Comparison of ENCODE assay signal across 23 mouse cellular contexts in the genomic region with DNA sequence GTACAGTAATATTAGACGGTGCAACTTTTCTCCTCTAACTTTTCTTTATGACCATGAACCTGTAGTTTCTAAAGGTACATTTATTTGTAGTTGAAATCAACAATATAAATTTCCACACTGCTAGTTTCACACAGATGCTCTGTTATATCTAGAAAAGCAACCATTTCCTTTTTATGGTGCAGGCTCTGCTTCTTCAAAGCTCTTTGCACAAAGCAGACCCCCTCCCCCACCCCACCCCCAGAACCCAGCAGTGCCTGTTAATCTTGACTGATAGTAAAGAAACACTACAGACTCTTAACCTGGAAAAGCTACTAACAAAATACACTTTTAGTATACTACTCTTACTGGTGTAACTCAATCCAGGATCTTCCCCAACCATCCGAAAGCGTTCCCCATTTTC. TPM values are rescaled to one million over a fixed set of nuclear protein-coding genes. Genes with fewer than 3 reads are reported as not detected.
DNase-seq lines count a peak whose midpoint lies in the region; ATAC-seq and TF ChIP-seq lines count a peak whose summit lies in the region.
"Had no signal": no experiment of that assay in that cellular context is flagged by ENCODE, and none has a peak within 500 bp of the region (broad histone marks: within the 10 kb centered on the region; RNA-seq: fewer than 3 reads in every experiment).

No protein-coding gene starts in this region.

- no peaks in the 10 kb centered on the region for H3K9me3 ChIP-seq in heart, embryonic 13.5 days
- no peaks in the 10 kb centered on the region for H3K9me3 ChIP-seq in MEL (replicated peaks; ENCODE audit: insufficient read depth, low read length)
- H3K9me3 ChIP-seq: heart, embryonic 15.5 days; hindbrain, embryonic 15.5 days; limb, embryonic 12.5 days; liver, embryonic 12.5 days; midbrain, embryonic 10.5 days; neural tube, embryonic 13.5 days had no signal

- DNase-seq in heart, adult 8-10 months (ENCODE audit: low spot score), result no peak
- DNase-seq in thymus, adult 2 months, result no peak
- no peak for DNase-seq in thymus, adult 18-20 months
- peak; percentile 61 for DNase-seq in MEL (ENCODE audit: low read depth, low spot score)
- DNase-seq in gastrocnemius, postnatal 10 days, result no peak
- DNase-seq: adrenal gland, postnatal 36 days; cerebellum, adult 11-12 months; cerebellum, postnatal 14 days; gastrocnemius, postnatal 25 days; lung, adult 2 months; lung, postnatal 36 days; right cerebral cortex, postnatal 14 days; spleen, adult 18-20 months had no signal

- H3K36me3 ChIP-seq in heart, embryonic 13.5 days, result 0 out of 2 replicates have a peak, but pooled peaks cover 6% of the 10 kb centered on the region
- no peaks in the 10 kb centered on the region for H3K36me3 ChIP-seq in thymus, adult 2 months (ENCODE audit: control insufficient read depth, insufficient read depth, low read length)
- H3K36me3 ChIP-seq in MEL (ENCODE audit: control insufficient read depth in 1 of 2, insufficient read depth in 2 of 2, low read length in 2 of 2), result peaks cover 0 to 64% of the 10 kb centered on the region in 2 experiments; a peak in 2 of 4 replicates
- H3K36me3 ChIP-seq: heart, embryonic 15.5 days; hindbrain, embryonic 15.5 days; neural tube, embryonic 13.5 days had no signal

- peaks cover 76% of the 10 kb centered on the region for H3K4me1 ChIP-seq in heart, embryonic 13.5 days
- peaks cover 10% of the 10 kb centered on the region for H3K4me1 ChIP-seq in thymus, adult 2 months (replicated peaks; ENCODE audit: control insufficient read depth, insufficient read depth, low read length)
- peaks cover 17 to 22% of the 10 kb centered on the region in 2 experiments for H3K4me1 ChIP-seq in MEL (ENCODE audit: control insufficient read depth in 1 of 2, insufficient read depth in 2 of 2, low read length in 2 of 2)
- peaks cover 4% of the 10 kb centered on the region for H3K4me1 ChIP-seq in olfactory bulb, adult 2 months (ENCODE audit: control insufficient read depth, insufficient read depth, low read length)

- H3K79me2 ChIP-seq in MEL (ENCODE audit: control insufficient read depth, insufficient read depth, low read length, poor library complexity), result peaks cover 33% of the 10 kb centered on the region

- TF ChIP-seq EP300 in MEL (IDR thresholded peaks at IDR 0.05; ENCODE audit: low read depth in 1 of 2, low read length in 2 of 2), result peak; percentile 10 to 49; a peak in 2 of 4 replicates

- peak overlapping the region; percentile 42; the same call in 1 of the 2 replicates for H3K27ac ChIP-seq in heart, embryonic 13.5 days (replicated peaks)
- peak overlapping the region; percentile 10 for H3K27ac ChIP-seq in thymus, adult 2 months (ENCODE audit: control insufficient read depth, insufficient read depth, low read length)
- peak overlapping the region; percentile 25; the same call in 1 of the 2 replicates for H3K27ac ChIP-seq in MEL (ENCODE audit: control insufficient read depth, low read depth, low read length)
- H3K27ac ChIP-seq in olfactory bulb, adult 2 months (ENCODE audit: insufficient read depth, low read depth, low read length), result 0 out of 2 replicates have a peak overlapping the region, but pooled peaks have one; percentile 37
- H3K27ac ChIP-seq: hindbrain, embryonic 15.5 days; limb, embryonic 12.5 days; liver, embryonic 12.5 days; midbrain, embryonic 10.5 days; neural tube, embryonic 13.5 days had no signal

- peak overlapping the region; percentile 42 for H3K4me2 ChIP-seq in heart, embryonic 13.5 days
- H3K4me2 ChIP-seq: heart, embryonic 15.5 days; hindbrain, embryonic 15.5 days; limb, embryonic 12.5 days; liver, embryonic 12.5 days; neural tube, embryonic 13.5 days had no signal

- TF ChIP-seq CTCF in thymus, adult 2 months (IDR thresholded peaks at IDR 0.05; ENCODE audit: borderline replicate concordance, control insufficient read depth, extremely low read depth, insufficient read depth, low read length, poor library complexity), result no peak
- TF ChIP-seq CTCF in MEL (IDR thresholded peaks at IDR 0.05 in 2 of 3, conservative IDR thresholded peaks at IDR 0.05 in 1 of 3; ENCODE audit: control insufficient read depth in 1 of 3, insufficient read depth in 1 of 3, low read depth in 2 of 3, low read length in 3 of 3, poor library complexity in 1 of 3, severe bottlenecking in 1 of 3), result no peak
- no peak for TF ChIP-seq CTCF in olfactory bulb, adult 2 months (IDR thresholded peaks at IDR 0.05; ENCODE audit: insufficient read depth, low read depth, low read length)

- WGBS in heart, embryonic 13.5 days, result 72% methylated on average over 3 of the region's 3 CpGs
- WGBS in thymus, adult 2 months, result 84% methylated on average over 3 of the region's 3 CpGs
- WGBS in olfactory bulb, adult 2 months, result 58% methylated on average over 3 of the region's 3 CpGs

- no peak overlapping the region for H3K4me3 ChIP-seq in heart, embryonic 13.5 days
- no peak overlapping the region for H3K4me3 ChIP-seq in thymus, adult 2 months (ENCODE audit: control insufficient read depth, insufficient read depth, low read length)
- no peak overlapping the region; a peak in 1 of 4 replicates for H3K4me3 ChIP-seq in MEL (ENCODE audit: control insufficient read depth in 1 of 2, insufficient read depth in 1 of 2, low read depth in 2 of 2, low read length in 2 of 2)
- H3K4me3 ChIP-seq in olfactory bulb, adult 2 months (ENCODE audit: insufficient read depth, low read depth, low read length), result no peak overlapping the region
- H3K4me3 ChIP-seq: heart, embryonic 15.5 days; hindbrain, embryonic 15.5 days; limb, embryonic 12.5 days; liver, embryonic 12.5 days; midbrain, embryonic 10.5 days; neural tube, embryonic 13.5 days had no signal

- no peak for ATAC-seq in heart, embryonic 13.5 days (ENCODE audit: extremely low read depth, insufficient number of reproducible peaks, low FRiP score, low TSS enrichment)
- ATAC-seq: intestine, postnatal 0 days; liver, embryonic 12.5 days had no signal

- no peak overlapping the region for H3K9ac ChIP-seq in heart, embryonic 13.5 days
- H3K9ac ChIP-seq in MEL (ENCODE audit: control insufficient read depth, low read depth, low read length, poor library complexity, severe bottlenecking), result no peak overlapping the region
- H3K9ac ChIP-seq: heart, embryonic 15.5 days; hindbrain, embryonic 15.5 days; limb, embryonic 12.5 days; liver, embryonic 12.5 days; neural tube, embryonic 13.5 days had no signal

- TF ChIP-seq POLR2A in thymus, adult 2 months (IDR thresholded peaks at IDR 0.05; ENCODE audit: control insufficient read depth, extremely low read depth, insufficient read depth, low read length, poor library complexity), result no peak
- no peak for TF ChIP-seq POLR2A in MEL (IDR thresholded peaks at IDR 0.05; ENCODE audit: control insufficient read depth in 1 of 2, insufficient read depth in 1 of 2, low read depth in 1 of 2, low read length in 2 of 2, poor library complexity in 1 of 2)
- TF ChIP-seq POLR2A in olfactory bulb, adult 2 months (IDR thresholded peaks at IDR 0.05; ENCODE audit: insufficient read depth, low read depth, low read length), result no peak

- TF ChIP-seq RAD21 in MEL (IDR thresholded peaks at IDR 0.05; ENCODE audit: low read depth, low read length), result no peak

- no peaks in the 10 kb centered on the region for H3K27me3 ChIP-seq in heart, embryonic 13.5 days (replicated peaks)
- H3K27me3 ChIP-seq in thymus, adult 2 months (ENCODE audit: control insufficient read depth, insufficient read depth, low read length), result no peaks in the 10 kb centered on the region
- no peaks in the 10 kb centered on the region for H3K27me3 ChIP-seq in MEL (ENCODE audit: control insufficient read depth in 1 of 2, insufficient read depth in 2 of 2, low read length in 2 of 2)
- H3K27me3 ChIP-seq: CH12.LX; heart, embryonic 15.5 days; hindbrain, embryonic 15.5 days; limb, embryonic 12.5 days; liver, embryonic 12.5 days; neural tube, embryonic 13.5 days had no signal

TF ChIP-seq in MEL, 35 proteins besides CTCF, POLR2A, EP300 and RAD21 (continues in another document):
- TF ChIP-seq KAT2A (conservative IDR thresholded peaks at IDR 0.05; ENCODE audit: low read depth, low read length) (no peak), E2F4 (IDR thresholded peaks at IDR 0.05; ENCODE audit: borderline replicate concordance, low read depth, low read length) (no peak), MXI1 (IDR thresholded peaks at IDR 0.05; ENCODE audit: low read depth, low read length) (no peak), CHD1 (IDR thresholded peaks at IDR 0.05; ENCODE audit: low read depth, low read length) (no peak), USF2 (IDR thresholded peaks at IDR 0.05; ENCODE audit: borderline replicate concordance in 1 of 2, insufficient read depth in 1 of 2, low read depth in 1 of 2, low read length in 2 of 2) (no peak), NRF1 (IDR thresholded peaks at IDR 0.05; ENCODE audit: insufficient read depth, low read depth, low read length, poor library complexity, severe bottlenecking) (no peak), ZC3H11A (IDR thresholded peaks at IDR 0.05; ENCODE audit: low read depth, low read length) (no peak), ELF1 (IDR thresholded peaks at IDR 0.05; ENCODE audit: low read depth, low read length) (no peak), BHLHE40 (IDR thresholded peaks at IDR 0.05; ENCODE audit: borderline replicate concordance, low read depth, low read length) (no peak), USF1 (IDR thresholded peaks at IDR 0.05; ENCODE audit: low read depth, low read length) (no peak), MAZ (IDR thresholded peaks at IDR 0.05; ENCODE audit: low read depth, low read length) (no peak), TCF12 (IDR thresholded peaks at IDR 0.05; ENCODE audit: low read depth, low read length) (peak; percentile 52), ZNF384 (IDR thresholded peaks at IDR 0.05; ENCODE audit: low read depth, low read length) (no peak), SMC3 (IDR thresholded peaks at IDR 0.05; ENCODE audit: low read depth, low read length) (no peak), POLR2AphosphoS2 (IDR thresholded peaks at IDR 0.05; ENCODE audit: low read length) (no peak), GABPA (IDR thresholded peaks at IDR 0.05; ENCODE audit: low read depth, low read length) (no peak), HCFC1 (IDR thresholded peaks at IDR 0.05; ENCODE audit: low read depth, low read length) (no peak), NELFE (IDR thresholded peaks at IDR 0.05; ENCODE audit: low read depth, low read length) (no peak), UBTF (IDR thresholded peaks at IDR 0.05; ENCODE audit: borderline replicate concordance, insufficient read depth, low read depth, low read length) (no peak)

RNA-seq across cellular contexts. Expression of gene Nlk, which starts 6.6 kb away (rescaled TPM):
- 11.4 and 11.5 TPM in 2 replicates for polyA plus RNA-seq in heart, embryonic 13.5 days (2015; fragmentation: Nextera tagmentation; extraction: Ambion mirVana)
- total RNA-seq in heart, adult 8-10 months (2022), result 10 to 100 TPM; 11.7 to 15.2 (median 12.4) TPM
- 46.7 and 52.6 TPM in 2 replicates for polyA plus RNA-seq in thymus, adult 2 months (2012; rRNA removed)
- total RNA-seq in MEL (2012; rRNA removed), result 17.9 and 20.0 TPM in 2 replicates
- 10 to 100 TPM in 1 of 2 experiments, not detected in 1; 16.9 TPM for polyA plus RNA-seq in MEL (2012; ENCODE audit: insufficient read depth in 1 of 2, insufficient read length in 2 of 2, low read depth in 1 of 2, low replicate concordance in 2 of 2, missing spikeins in 1 of 2)
- polyA plus RNA-seq in olfactory bulb, adult 2 months (2012; ENCODE audit: insufficient read depth, insufficient read length, low replicate concordance, missing spikeins), result not detected in 2 replicates
- total RNA-seq in gastrocnemius, postnatal 10 days (2021), result 1 to 10 TPM; 6.5 to 8.6 TPM

Comparison
In these comparisons a context has a peak if more than half of its experiments do, and no peak if none do; other contexts are left out.
1. RNA of gene Nlk, which starts 6.6 kb away (polyA plus RNA-seq): 46.7 to 52.6 TPM in thymus, adult 2 months, 16.9 TPM in MEL and 11.4 to 11.5 TPM in heart, embryonic 13.5 days; not detected in olfactory bulb, adult 2 months; every median in the first group is over 10 times any median in the second.
2. Peak in every context shown above with its lines, with median percentiles within 50 percentile points of each other: H3K27ac ChIP-seq.